Comparison of ENCODE assay signal across 18 mouse cellular contexts in genomic region chr6:100581951-100582350, GRCm38 (mm10).
DNase-seq lines count a peak whose midpoint lies in the region; ATAC-seq and TF ChIP-seq lines count a peak whose summit lies in the region.
"Had no signal": no experiment of that assay in that cellular context is flagged by ENCODE, and none has a peak within 500 bp of the region (broad histone marks: within the 10 kb centered on the region; RNA-seq: fewer than 3 reads in every experiment).

No protein-coding gene starts in this region.

- TF ChIP-seq CTCF in brain, embryonic 14.5 days (IDR thresholded peaks at IDR 0.05; ENCODE audit: borderline replicate concordance, extremely low read depth, insufficient read depth, insufficient read length) = no peak
- TF ChIP-seq CTCF in intestine, postnatal 0 days (IDR thresholded peaks at IDR 0.05; ENCODE audit: low read depth) = no peak

- H3K9me3 ChIP-seq in hindbrain, embryonic 15.5 days = no peaks in the 10 kb centered on the region
- no peaks in the 10 kb centered on the region for H3K9me3 ChIP-seq in hindbrain, embryonic 11.5 days (ENCODE audit: control insufficient read depth, low read length)
- H3K9me3 ChIP-seq in midbrain, embryonic 16.5 days (replicated peaks; ENCODE audit: control insufficient read depth, low read length, poor library complexity, severe bottlenecking) = no peaks in the 10 kb centered on the region
- no peaks in the 10 kb centered on the region for H3K9me3 ChIP-seq in intestine, postnatal 0 days (ENCODE audit: control insufficient read depth)
- H3K9me3 ChIP-seq: embryonic facial prominence, embryonic 12.5 days; limb, embryonic 12.5 days; liver, embryonic 15.5 days; neural tube, embryonic 13.5 days; stomach, embryonic 15.5 days had no signal

- H3K9ac ChIP-seq in hindbrain, embryonic 15.5 days = no peak overlapping the region
- H3K9ac ChIP-seq in hindbrain, embryonic 11.5 days (ENCODE audit: low read depth, low read length) = no peak overlapping the region
- no peak overlapping the region for H3K9ac ChIP-seq in midbrain, embryonic 16.5 days (ENCODE audit: low read depth, low read length)
- H3K9ac ChIP-seq in intestine, postnatal 0 days (ENCODE audit: low read depth, low read length) = no peak overlapping the region
- H3K9ac ChIP-seq: embryonic facial prominence, embryonic 12.5 days; limb, embryonic 12.5 days; liver, embryonic 15.5 days; neural tube, embryonic 13.5 days; stomach, embryonic 15.5 days had no signal

- no peaks in the 10 kb centered on the region for H3K27me3 ChIP-seq in hindbrain, embryonic 15.5 days
- H3K27me3 ChIP-seq in hindbrain, embryonic 11.5 days (ENCODE audit: control insufficient read depth, insufficient read depth, low read length) = no peaks in the 10 kb centered on the region
- H3K27me3 ChIP-seq in midbrain, embryonic 16.5 days (ENCODE audit: control insufficient read depth, insufficient read depth, low read depth, low read length) = no peaks in the 10 kb centered on the region; the same call in 1 of the 2 replicates
- no peaks in the 10 kb centered on the region for H3K27me3 ChIP-seq in intestine, postnatal 0 days (replicated peaks; ENCODE audit: control insufficient read depth, insufficient read depth, low read length)
- H3K27me3 ChIP-seq: CH12.LX; embryonic facial prominence, embryonic 12.5 days; liver, embryonic 15.5 days; neural tube, embryonic 13.5 days; stomach, embryonic 15.5 days had no signal

- H3K27ac ChIP-seq in hindbrain, embryonic 15.5 days (replicated peaks) = no peak overlapping the region
- H3K27ac ChIP-seq in hindbrain, embryonic 11.5 days (ENCODE audit: low read depth, low read length) = no peak overlapping the region
- peak overlapping the region; percentile 47; the same call in 1 of the 2 replicates for H3K27ac ChIP-seq in midbrain, embryonic 16.5 days (ENCODE audit: low read length)
- H3K27ac ChIP-seq in intestine, postnatal 0 days (ENCODE audit: low read depth, low read length) = no peak overlapping the region
- H3K27ac ChIP-seq: embryonic facial prominence, embryonic 12.5 days; gastrocnemius, adult 2 months; heart, adult 2 months; limb, embryonic 12.5 days; liver, embryonic 15.5 days; neural tube, embryonic 13.5 days; stomach, embryonic 15.5 days had no signal

- no peak for DNase-seq in cerebellum, adult 8-10 months
- DNase-seq in hindbrain, embryonic 11.5 days (ENCODE audit: low spot score) = no peak
- DNase-seq in brain, embryonic 14.5 days (ENCODE audit: low read depth) = peak; percentile 66
- DNase-seq in kidney, adult 8-10 months = no peak
- DNase-seq: gastrocnemius, adult 2 months; heart, adult 2 months; layer of hippocampus, postnatal 36 days; spleen, adult 18-20 months had no signal

- WGBS in hindbrain, embryonic 15.5 days = 68% methylated on average over 2 of the region's 2 CpGs
- WGBS in hindbrain, embryonic 11.5 days = 60% methylated on average over 2 of the region's 2 CpGs
- 75% methylated on average over 2 of the region's 2 CpGs for WGBS in midbrain, embryonic 16.5 days
- 82% methylated on average over 2 of the region's 2 CpGs for WGBS in intestine, postnatal 0 days

- H3K36me3 ChIP-seq in hindbrain, embryonic 15.5 days = no peaks in the 10 kb centered on the region
- H3K36me3 ChIP-seq in hindbrain, embryonic 11.5 days (ENCODE audit: control insufficient read depth, insufficient read depth, low read length) = no peaks in the 10 kb centered on the region
- no peaks in the 10 kb centered on the region for H3K36me3 ChIP-seq in midbrain, embryonic 16.5 days (ENCODE audit: control insufficient read depth, insufficient read depth, low read length)
- H3K36me3 ChIP-seq in intestine, postnatal 0 days (ENCODE audit: control insufficient read depth, insufficient read depth) = no peaks in the 10 kb centered on the region; the same call in 1 of the 2 replicates
- H3K36me3 ChIP-seq: embryonic facial prominence, embryonic 12.5 days; limb, embryonic 12.5 days; liver, embryonic 15.5 days; neural tube, embryonic 13.5 days; stomach, embryonic 15.5 days had no signal

- peaks cover 8% of the 10 kb centered on the region for H3K4me1 ChIP-seq in hindbrain, embryonic 15.5 days (replicated peaks)
- no peaks in the 10 kb centered on the region for H3K4me1 ChIP-seq in hindbrain, embryonic 11.5 days (replicated peaks; ENCODE audit: control insufficient read depth, insufficient read depth, low read length)
- peaks cover 12% of the 10 kb centered on the region for H3K4me1 ChIP-seq in midbrain, embryonic 16.5 days (ENCODE audit: control insufficient read depth, insufficient read depth, low read length)
- H3K4me1 ChIP-seq in intestine, postnatal 0 days (replicated peaks; ENCODE audit: control insufficient read depth, insufficient read depth, low read length) = no peaks in the 10 kb centered on the region
- H3K4me1 ChIP-seq: liver, embryonic 15.5 days; stomach, embryonic 15.5 days had no signal

- H3K4me2 ChIP-seq in hindbrain, embryonic 15.5 days = no peak overlapping the region
- no peak overlapping the region for H3K4me2 ChIP-seq in hindbrain, embryonic 11.5 days (replicated peaks; ENCODE audit: low read depth, low read length)
- H3K4me2 ChIP-seq in midbrain, embryonic 16.5 days (ENCODE audit: low read length) = no peak overlapping the region
- H3K4me2 ChIP-seq in intestine, postnatal 0 days (replicated peaks; ENCODE audit: low read depth) = no peak overlapping the region
- H3K4me2 ChIP-seq: embryonic facial prominence, embryonic 12.5 days; limb, embryonic 12.5 days; liver, embryonic 15.5 days; neural tube, embryonic 13.5 days; stomach, embryonic 15.5 days had no signal

- no peak for TF ChIP-seq POLR2A in brain, embryonic 14.5 days (IDR thresholded peaks at IDR 0.05; ENCODE audit: borderline replicate concordance, extremely low read depth, insufficient read depth, insufficient read length, poor library complexity, severe bottlenecking)

- H3K4me3 ChIP-seq in hindbrain, embryonic 15.5 days = no peak overlapping the region
- no peak overlapping the region for H3K4me3 ChIP-seq in hindbrain, embryonic 11.5 days (ENCODE audit: low read depth, low read length)
- no peak overlapping the region for H3K4me3 ChIP-seq in midbrain, embryonic 16.5 days (ENCODE audit: low read depth, low read length)
- H3K4me3 ChIP-seq in intestine, postnatal 0 days (ENCODE audit: low read depth, low read length) = no peak overlapping the region
- H3K4me3 ChIP-seq: embryonic facial prominence, embryonic 12.5 days; gastrocnemius, adult 2 months; heart, adult 2 months; limb, embryonic 12.5 days; liver, embryonic 15.5 days; neural tube, embryonic 13.5 days; stomach, embryonic 15.5 days had no signal

- ATAC-seq in cerebellum, adult (ENCODE audit: insufficient number of reproducible peaks, low FRiP score, low TSS enrichment) = peak; percentile 21; the same call in 1 of the 2 replicates
- ATAC-seq in hindbrain, embryonic 15.5 days (ENCODE audit: low FRiP score, low read depth) = 0 out of 2 replicates have a peak, but pooled peaks have one; percentile 30
- no peak for ATAC-seq in hindbrain, embryonic 11.5 days (ENCODE audit: low FRiP score)
- ATAC-seq in midbrain, embryonic 16.5 days = no peak
- ATAC-seq in intestine, postnatal 0 days = no peak

Comparison
In these comparisons a context has a peak if more than half of its experiments do, and no peak if none do; other contexts are left out.
1. ATAC-seq: peak in cerebellum, adult (single experiment) and hindbrain, embryonic 15.5 days (single experiment); none in hindbrain, embryonic 11.5 days (single experiment), midbrain, embryonic 16.5 days (single experiment) and intestine, postnatal 0 days (single experiment).